ENCODE assay signal across 24 mouse cellular contexts in the genomic region with DNA sequence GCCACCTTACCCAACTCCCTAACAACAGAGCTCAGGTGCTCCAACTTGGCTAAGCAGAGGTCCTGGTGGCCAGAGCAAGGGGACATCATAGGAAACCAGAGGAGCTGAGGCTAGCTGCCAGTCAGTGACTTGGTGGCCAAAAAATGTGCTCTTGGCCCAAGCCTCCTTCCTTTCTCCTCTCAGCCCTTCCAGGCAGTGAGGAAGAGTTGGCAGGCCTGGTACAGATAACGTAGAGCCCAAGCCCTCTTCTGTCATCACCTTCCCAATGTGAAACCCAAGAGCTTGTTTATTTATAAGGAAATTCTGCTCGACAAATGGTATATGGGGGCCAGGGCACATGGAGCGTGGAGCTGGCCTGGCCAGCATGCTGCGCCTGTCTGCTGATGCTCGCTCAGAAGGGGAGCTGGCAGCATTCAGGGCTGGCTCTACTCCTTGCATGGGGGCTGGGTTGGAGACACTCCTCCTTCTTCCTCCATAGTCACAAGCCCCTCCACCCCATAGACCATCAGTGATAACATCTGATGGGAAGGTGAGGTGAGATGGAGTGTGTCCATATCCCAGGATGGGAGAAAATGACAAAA.
DNase-seq lines count a peak whose midpoint lies in the region; ATAC-seq and TF ChIP-seq lines count a peak whose summit lies in the region.
"Had no signal": no experiment of that assay in that cellular context is flagged by ENCODE, and none has a peak within 500 bp of the region (broad histone marks: within the 10 kb centered on the region; RNA-seq: fewer than 3 reads in every experiment).

No protein-coding gene starts in this region.

- H3K27me3 ChIP-seq in lung, postnatal 0 days (replicated peaks; ENCODE audit: insufficient read depth, low read length) = no peaks in the 10 kb centered on the region
- H3K27me3 ChIP-seq: embryonic facial prominence, embryonic 15.5 days; heart, embryonic 13.5 days; intestine, embryonic 15.5 days had no signal

- H3K36me3 ChIP-seq in lung, postnatal 0 days (ENCODE audit: insufficient read depth, low read length) = no peaks in the 10 kb centered on the region
- H3K36me3 ChIP-seq: embryonic facial prominence, embryonic 15.5 days; forebrain, embryonic 10.5 days; G1E; heart, embryonic 13.5 days; hindbrain, embryonic 10.5 days; intestine, embryonic 15.5 days had no signal

- no peak overlapping the region for H3K27ac ChIP-seq in lung, postnatal 0 days (ENCODE audit: low read length)
- H3K27ac ChIP-seq: embryonic facial prominence, embryonic 15.5 days; forebrain, embryonic 10.5 days; gastrocnemius, adult 2 months; heart, adult 2 months; heart, embryonic 13.5 days; hindbrain, embryonic 10.5 days; hindbrain, embryonic 14.5 days; intestine, embryonic 15.5 days had no signal

- WGBS in lung, postnatal 0 days = 42% methylated on average over 5 of the region's 5 CpGs

- intact Hi-C loops in heart, postnatal 14 days (cut with DNase I) = no loop called here
- intact Hi-C loops in heart, postnatal 25 days (cut with DNase I) = loop anchor here (5.0 kb wide), 1 partner anchor 86 kb away; no protein-coding TSS in a partner anchor

- no peak overlapping the region for H3K4me2 ChIP-seq in lung, postnatal 0 days (replicated peaks; ENCODE audit: low read depth, low read length)
- H3K4me2 ChIP-seq: embryonic facial prominence, embryonic 15.5 days; heart, embryonic 13.5 days; hindbrain, embryonic 14.5 days; intestine, embryonic 15.5 days had no signal

- peak; percentile 25 to 58 for DNase-seq in cerebellum, postnatal 14 days
- no peak for DNase-seq in cerebellum, postnatal 25 days
- peak; percentile 12 to 26 for DNase-seq in heart, postnatal 14 days
- no peak for DNase-seq in heart, postnatal 25 days (ENCODE audit: low spot score)
- no peak for DNase-seq in lung, postnatal 0 days (ENCODE audit: low spot score)
- DNase-seq in lung, postnatal 36 days = no peak
- DNase-seq in thymus, postnatal 0 days (ENCODE audit: low spot score) = no peak
- DNase-seq: adrenal gland, postnatal 10 days; B cell, adult 2 months; cerebellum, adult 18-20 months; cerebellum, adult 9-11 months; embryo, embryonic 11 days; gastrocnemius, adult 2 months had no signal

- no peak overlapping the region for H3K9ac ChIP-seq in lung, postnatal 0 days (replicated peaks; ENCODE audit: low read depth)
- H3K9ac ChIP-seq: embryonic facial prominence, embryonic 15.5 days; heart, embryonic 13.5 days; hindbrain, embryonic 14.5 days; intestine, embryonic 15.5 days had no signal

- peak; percentile 26; the same call in 1 of the 2 replicates for ATAC-seq in lung, postnatal 0 days
- ATAC-seq: CD4-positive, CD25-positive, alpha-beta regulatory T cell, adult 4 months; forebrain, embryonic 14.5 days; intestine, embryonic 15.5 days had no signal

- no peak for TF ChIP-seq CTCF in lung, postnatal 0 days (IDR thresholded peaks at IDR 0.05)

- H3K9me3 ChIP-seq in lung, postnatal 0 days (ENCODE audit: low read length) = no peaks in the 10 kb centered on the region
- H3K9me3 ChIP-seq: embryonic facial prominence, embryonic 15.5 days; forebrain, embryonic 10.5 days; G1E; heart, embryonic 13.5 days; hindbrain, embryonic 10.5 days; intestine, embryonic 15.5 days had no signal

- no peaks in the 10 kb centered on the region for H3K4me1 ChIP-seq in lung, postnatal 0 days (ENCODE audit: insufficient read depth, low read depth, low read length)
- H3K4me1 ChIP-seq: embryonic facial prominence, embryonic 15.5 days; forebrain, embryonic 10.5 days; heart, embryonic 13.5 days; hindbrain, embryonic 10.5 days; intestine, embryonic 15.5 days had no signal

- TF ChIP-seq EP300 in lung, postnatal 0 days (IDR thresholded peaks at IDR 0.05) = no peak

- no peak overlapping the region for H3K4me3 ChIP-seq in lung, postnatal 0 days (ENCODE audit: low read depth, low read length)
- H3K4me3 ChIP-seq: embryonic facial prominence, embryonic 15.5 days; erythroblast, embryonic 14.5 days; forebrain, embryonic 10.5 days; gastrocnemius, adult 2 months; heart, adult 2 months; heart, embryonic 13.5 days; hindbrain, embryonic 10.5 days; intestine, embryonic 15.5 days had no signal

Comparison
In these comparisons a context has a peak if more than half of its experiments do, and no peak if none do; other contexts are left out.
1. DNase-seq: peak in cerebellum, postnatal 14 days (2 of 2) and heart, postnatal 14 days (2 of 2); none in cerebellum, postnatal 25 days (0 of 2), heart, postnatal 25 days (single experiment), lung, postnatal 0 days (single experiment), lung, postnatal 36 days (single experiment) and thymus, postnatal 0 days (single experiment).